Mouse (Mus musculus) liver, embryonic 11.5 days (tissue): ENCODE results near the gene Sap30bp. TPM values are rescaled to one million over a fixed set of nuclear protein-coding genes. Genes with fewer than 3 reads are reported as not detected.

Source experiments
- ATAC-seq: fragments of 200-750 bp; cut with Nextera tagmentation; replicated peaks from 2 replicates; pipeline ENCODE4 v1.8.0; 2017; ENCODE audit warnings: moderate number of reproducible peaks, mild to moderate bottlenecking, moderate TSS enrichment, moderate library complexity; ENCODE audit not compliant: low FRiP score
- DNase-seq: peaks from one replicate; pipeline ENCODE4 v3.0.0-alpha.2; 2017; ENCODE audit warnings: low spot score
- H3K27ac ChIP-seq: fragments of 300-500 bp; sonication (generic); 2 replicates; pipeline ENCODE4 v1.5.1; 2014; ENCODE audit warnings: mild to moderate bottlenecking, low read depth, low read length, control low read depth
- H3K27me3 ChIP-seq: fragments of 300-500 bp; sonication (generic); replicated peaks from 2 replicates; pipeline ENCODE4 v1.6.1; 2014; ENCODE audit warnings: low read length, mixed read lengths; ENCODE audit not compliant: control insufficient read depth, insufficient read depth
- H3K36me3 ChIP-seq: fragments of 300-500 bp; sonication (generic); 2 replicates; pipeline ENCODE4 v1.6.1; 2014; ENCODE audit warnings: mild to moderate bottlenecking, low read length, moderate library complexity, mixed read lengths; ENCODE audit not compliant: control insufficient read depth, insufficient read depth
- H3K4me1 ChIP-seq: fragments of 300-500 bp; sonication (generic); replicated peaks from 2 replicates; pipeline ENCODE4 v1.6.1; 2014; ENCODE audit warnings: low read length, mixed read lengths; ENCODE audit not compliant: control insufficient read depth, insufficient read depth
- H3K4me2 ChIP-seq: fragments of 300-500 bp; sonication (generic); 2 replicates; pipeline ENCODE4 v1.6.1; 2014; ENCODE audit warnings: mild to moderate bottlenecking, control low read depth, moderate library complexity
- H3K4me3 ChIP-seq: fragments of 300-500 bp; sonication (generic); 2 replicates; pipeline ENCODE4 v1.5.1; 2014; ENCODE audit warnings: low read depth, low read length, control low read depth
- H3K9ac ChIP-seq: fragments of 300-500 bp; sonication (generic); 2 replicates; pipeline ENCODE4 v1.6.1; 2014; ENCODE audit warnings: low read depth, low read length, control low read depth
- H3K9me3 ChIP-seq: fragments of 300-500 bp; sonication (generic); 2 replicates; pipeline ENCODE4 v1.6.1; 2016; ENCODE audit warnings: low read length, inconsistent platforms, mixed read lengths; ENCODE audit not compliant: control insufficient read depth
- WGBS: fragments of 180-500 bp; shearing (Covaris S2); extraction: QIAGEN DNeasy Blood & Tissue Kit; methylation state at CpG from one replicate; pipeline ENCODE4 v1.1.7; 2014; 5-methylcytosine and 5-hydroxymethylcytosine counted together
- polyA plus RNA-seq: library from polyadenylated mRNA; unstranded; fragments of >200 nt; fragmentation: Nextera tagmentation; extraction: Ambion mirVana; gene quantifications from 2 replicates; pipeline ENCODE4 v1.2.1, GENCODE M21; 2014

The Sap30bp gene
- polyA plus RNA-seq, 1 experiment from 2014 or later: 39.9 TPM

DNA sequence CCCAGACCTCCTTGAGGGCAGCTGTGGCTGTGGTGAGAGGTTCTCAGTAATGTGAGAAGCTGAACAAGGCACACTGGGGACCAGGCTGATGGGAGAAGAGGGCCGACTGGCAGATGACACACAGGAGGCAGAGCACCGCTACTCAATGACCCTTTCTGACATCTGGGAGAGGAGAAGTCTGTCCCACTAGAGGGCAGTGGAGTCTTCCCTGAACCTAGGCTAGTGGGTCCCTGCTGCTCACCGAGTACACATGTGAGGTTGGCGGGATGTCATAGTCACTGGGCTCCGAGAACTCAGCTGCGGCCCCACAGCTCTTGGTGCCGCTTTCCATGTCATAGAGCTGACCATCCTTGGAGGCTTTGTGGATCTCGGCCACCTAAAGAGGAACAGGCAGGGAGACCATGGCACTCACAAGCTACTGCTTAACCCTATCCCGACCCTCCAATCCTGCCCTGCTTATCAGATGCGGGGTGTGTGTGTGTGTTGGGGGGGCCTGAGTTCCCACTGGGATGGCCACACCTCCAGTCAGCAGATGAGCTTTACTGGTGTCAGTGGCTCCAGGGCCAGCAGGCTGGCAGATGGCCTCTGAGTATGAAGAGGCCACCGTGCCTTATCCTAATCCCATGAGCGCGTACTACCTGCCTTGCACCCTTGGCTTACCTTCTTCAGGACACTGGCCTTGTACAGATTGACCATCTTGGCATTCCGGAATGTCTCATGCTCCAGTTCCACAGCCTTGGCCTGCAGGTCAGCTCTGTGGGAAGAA lies 38.1 kb upstream of the Sap30bp start:
- DNase-seq: no peak
- H3K27me3 ChIP-seq: no peaks in the 10 kb centered on the region
- no peak for ATAC-seq
- peaks cover 17% of the 10 kb centered on the region for H3K4me1 ChIP-seq
- 68% methylated on average over 14 of the region's 14 CpGs for WGBS
- H3K4me2 ChIP-seq: no peak overlapping the region
- no peak overlapping the region for H3K4me3 ChIP-seq
- H3K27ac ChIP-seq: no peak overlapping the region
- H3K9ac ChIP-seq: no peak overlapping the region
- no peaks in the 10 kb centered on the region for H3K9me3 ChIP-seq
- peaks cover 4% of the 10 kb centered on the region; the same call in 1 of the 2 replicates for H3K36me3 ChIP-seq

GRCm38 (mm10) chr11:115898446-115898845 lies 34.6 kb upstream of the Sap30bp start:
- Histone ChIP-seq H3K4me2 (peak overlapping the region; percentile 40), H3K36me3 (peaks cover 2% of the 10 kb centered on the region; the same call in 1 of the 2 replicates), H3K9ac (peak overlapping the region; percentile 50), H3K4me3 (no peak overlapping the region), H3K27me3 (no peaks in the 10 kb centered on the region), H3K4me1 (peaks cover 49% of the 10 kb centered on the region), H3K27ac (peak overlapping the region; percentile 100), H3K9me3 (no peaks in the 10 kb centered on the region)
- DNase-seq (no peak), ATAC-seq (no peak)
- WGBS: 66% methylated on average over 7 of the region's 7 CpGs

DNA sequence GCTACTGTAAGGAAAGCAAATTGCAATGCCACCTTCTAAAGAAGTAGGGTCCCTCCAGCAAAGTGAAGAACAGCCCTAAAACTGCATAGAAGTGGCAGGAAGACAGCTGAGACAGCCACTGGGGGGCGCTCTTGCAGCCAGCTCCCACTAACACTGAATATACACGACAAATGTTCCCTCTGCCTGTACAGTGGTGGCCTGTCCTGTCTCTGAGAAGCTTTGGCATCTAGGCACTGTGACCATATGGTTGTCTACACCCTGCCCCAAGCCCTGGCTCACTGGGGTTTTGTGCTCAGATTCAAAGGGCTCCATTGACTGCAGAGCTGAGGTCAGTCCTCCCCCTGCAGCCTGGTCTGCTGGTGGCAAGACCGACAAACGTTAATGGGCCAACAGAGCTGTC lies 34.2 kb upstream of the Sap30bp start:
- peaks cover 2% of the 10 kb centered on the region; the same call in 1 of the 2 replicates for H3K36me3 ChIP-seq
- peak overlapping the region; percentile 100 for H3K27ac ChIP-seq
- no peaks in the 10 kb centered on the region for H3K27me3 ChIP-seq
- ATAC-seq (no peak; the same call in 1 of the 2 replicates), DNase-seq (peak; percentile 66)
- peak overlapping the region; percentile 40 for H3K4me2 ChIP-seq
- H3K4me3 ChIP-seq: no peak overlapping the region
- WGBS: 19% methylated on average over 4 of the region's 4 CpGs
- peak overlapping the region; percentile 80 for H3K9ac ChIP-seq
- peaks cover 54% of the 10 kb centered on the region for H3K4me1 ChIP-seq
- H3K9me3 ChIP-seq: no peaks in the 10 kb centered on the region

DNA sequence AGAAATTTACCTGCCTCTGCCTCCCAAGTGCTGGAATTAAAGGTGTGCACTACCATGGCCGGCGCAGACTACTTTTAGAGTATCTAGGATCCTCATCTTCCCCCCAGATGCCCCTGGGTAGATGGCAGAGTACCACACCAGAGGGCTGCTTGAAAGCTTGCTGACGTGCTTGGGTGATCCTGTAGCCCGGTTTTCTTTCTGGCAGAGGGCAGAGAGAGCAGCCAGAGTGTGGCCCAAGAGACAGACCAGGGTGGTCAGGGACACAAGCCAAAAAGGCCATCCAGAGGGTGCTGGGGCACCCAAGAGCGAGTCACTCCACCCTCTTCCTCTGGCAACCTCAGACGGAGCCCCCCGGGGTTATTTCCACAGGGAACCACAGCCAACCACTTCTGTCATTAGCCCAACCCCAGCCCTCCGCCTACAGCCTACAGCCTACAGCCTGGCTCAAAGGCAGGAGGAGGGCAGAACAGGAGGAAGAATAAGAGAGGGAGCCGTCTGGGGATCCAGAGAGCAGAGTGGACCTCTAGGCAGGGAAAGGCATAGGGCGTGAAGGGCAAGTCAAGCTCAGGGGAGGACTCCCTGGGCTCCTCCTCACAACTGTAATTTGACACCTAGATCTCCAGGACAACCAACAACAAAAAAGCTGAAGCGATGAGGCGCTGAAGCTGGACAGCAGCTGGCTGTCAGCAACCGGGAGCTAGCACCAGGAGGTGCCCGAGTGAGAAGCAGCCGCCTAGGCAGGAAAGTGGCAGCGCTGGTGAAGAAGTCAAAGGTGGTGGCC lies 33.4 kb upstream of the Sap30bp start, which contains the start of gene Smim5:
Smim5 (plus strand) TSS at position 481 of the 781 bp plus-strand sequence.
- peak within 1 kb of the TSS; percentile 100 for H3K27ac ChIP-seq
- peak within 1 kb of the TSS; percentile 81 for H3K4me2 ChIP-seq
- ATAC-seq (peak; percentile 19), DNase-seq (no peak)
- peak within 1 kb of the TSS; percentile 80 for H3K9ac ChIP-seq
- WGBS: 25% methylated on average over 16 of the region's 16 CpGs
- peaks cover 62% of the 10 kb centered on the region for H3K4me1 ChIP-seq
- H3K9me3 ChIP-seq: no peaks in the 10 kb centered on the region
- peak within 1 kb of the TSS; percentile 53 for H3K4me3 ChIP-seq
- no peaks in the 10 kb centered on the region for H3K27me3 ChIP-seq
- H3K36me3 ChIP-seq: peaks cover 2% of the 10 kb centered on the region; the same call in 1 of the 2 replicates

DNA sequence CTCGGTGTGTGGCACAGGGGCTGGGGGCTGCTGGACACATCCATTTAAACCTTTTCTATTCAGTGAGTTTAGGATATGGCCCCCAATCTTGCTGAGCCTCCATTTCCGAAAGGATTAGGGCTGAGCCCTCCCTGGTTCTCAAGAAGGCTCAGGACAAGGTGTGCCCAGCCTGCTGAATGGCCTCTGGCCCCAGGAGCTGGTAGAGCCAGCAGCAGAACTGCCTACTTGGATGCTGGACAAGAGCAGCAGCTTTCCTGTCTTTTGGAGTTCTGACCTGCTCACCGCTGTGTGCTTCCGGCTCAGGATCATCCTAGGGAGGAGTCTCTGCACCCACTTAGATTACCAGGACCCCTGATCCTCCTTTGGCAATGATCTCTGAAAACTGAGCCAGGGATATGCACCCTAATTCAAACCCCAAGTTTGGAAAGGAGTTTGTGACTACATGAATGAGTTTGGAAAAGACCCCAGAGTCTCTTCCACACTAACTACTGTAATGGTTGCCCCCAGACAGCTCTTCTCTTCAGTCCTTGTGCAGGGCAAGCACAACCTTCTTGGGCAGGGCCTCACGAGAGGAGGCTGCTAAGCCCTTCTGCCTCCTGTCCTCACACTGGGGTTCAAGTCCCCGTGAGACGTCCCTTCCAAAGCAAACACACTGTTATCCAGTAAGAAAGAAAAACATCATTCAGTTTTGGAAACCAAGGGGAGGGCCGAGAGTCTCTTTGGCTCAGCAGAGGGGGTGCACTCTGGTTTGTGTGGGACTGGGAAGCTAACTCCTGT lies 32.3 kb upstream of the Sap30bp start:
- H3K36me3 ChIP-seq: peaks cover 2% of the 10 kb centered on the region; the same call in 1 of the 2 replicates
- H3K4me1 ChIP-seq: peaks cover 72% of the 10 kb centered on the region
- no peaks in the 10 kb centered on the region for H3K9me3 ChIP-seq
- ATAC-seq (no peak), DNase-seq (no peak)
- peak overlapping the region; percentile 100 for H3K27ac ChIP-seq
- H3K9ac ChIP-seq: peak overlapping the region; percentile 80
- H3K27me3 ChIP-seq: no peaks in the 10 kb centered on the region
- H3K4me3 ChIP-seq: peak overlapping the region; percentile 53
- H3K4me2 ChIP-seq: peak overlapping the region; percentile 81
- 46% methylated on average over 8 of the region's 8 CpGs for WGBS

- peak overlapping the region; percentile 81 for H3K4me2 ChIP-seq
- peaks cover 3% of the 10 kb centered on the region; the same call in 1 of the 2 replicates for H3K36me3 ChIP-seq
- DNase-seq: peak; percentile 69
- H3K9me3 ChIP-seq: no peaks in the 10 kb centered on the region
- 42% methylated on average over 9 of the region's 9 CpGs for WGBS
- peak overlapping the region; percentile 100 for H3K27ac ChIP-seq
- no peaks in the 10 kb centered on the region for H3K27me3 ChIP-seq
- H3K4me1 ChIP-seq: peaks cover 75% of the 10 kb centered on the region
- H3K9ac ChIP-seq: peak overlapping the region; percentile 80
- peak; percentile 72 for ATAC-seq
- peak overlapping the region; percentile 53 for H3K4me3 ChIP-seq
Observed at GRCm38 (mm10) chr11:115901338-115902161, 31.5 kb upstream of the Sap30bp start.

DNA sequence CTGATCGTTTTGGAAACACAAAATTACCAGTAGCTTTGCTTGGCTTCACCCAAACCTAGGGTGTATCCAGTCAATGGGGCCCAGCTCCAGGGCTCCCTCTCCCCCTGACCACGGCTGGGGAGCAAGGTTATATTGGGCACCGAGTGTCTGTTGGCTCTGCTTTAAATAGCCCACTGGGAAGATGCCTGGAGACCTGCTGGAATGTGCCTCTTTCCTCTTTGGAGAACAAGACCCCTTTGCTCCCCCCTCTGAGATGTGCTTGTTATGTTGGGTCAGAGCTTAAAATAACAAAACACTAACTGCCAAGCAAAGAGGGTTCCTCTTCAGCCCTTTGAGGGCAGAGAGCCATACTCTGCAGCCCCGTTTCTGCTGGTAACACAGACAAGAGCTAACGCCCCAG lies 30.9 kb upstream of the Sap30bp start:
- Histone ChIP-seq H3K36me3 (peaks cover 5% of the 10 kb centered on the region; the same call in 1 of the 2 replicates), H3K4me3 (peak overlapping the region; percentile 53), H3K27me3 (no peaks in the 10 kb centered on the region), H3K4me2 (peak overlapping the region; percentile 81), H3K4me1 (peaks cover 75% of the 10 kb centered on the region), H3K27ac (peak overlapping the region; percentile 100), H3K9ac (peak overlapping the region; percentile 80), H3K9me3 (no peaks in the 10 kb centered on the region)
- DNase-seq: no peak
- no peak for ATAC-seq
- WGBS: 39% methylated on average over 5 of the region's 5 CpGs
